Mouse (Mus musculus) layer of hippocampus, adult 2 months (tissue): ENCODE measurements around the gene Phf21a. TPM values are rescaled to one million over a fixed set of nuclear protein-coding genes. Genes with fewer than 3 reads are reported as not detected.
"Not testable (repeated sequence)": the region's sequence is repeated elsewhere in the genome, so short reads cannot be mapped to it uniquely, and the experiment has no call there.

Experiments used
- DNase-seq, 2 experiments: peaks; one replicate each; pipeline ENCODE4 v3.0.0; 2022; ENCODE audit warnings: low spot score in 2 of 2
- H3K27ac ChIP-seq: fragments of 200-600 bp; 2 replicates; pipeline ENCODE4 v1.8.1; 2022
- H3K4me3 ChIP-seq: fragments of 200-600 bp; 2 replicates; pipeline ENCODE4 v1.8.1; 2022; ENCODE audit warnings: mild to moderate bottlenecking
- CTCF ChIP-seq: fragments of 200-600 bp; conservative IDR thresholded peaks from 2 replicates; pipeline ENCODE4 v1.8.1; 2022; ENCODE audit warnings: antibody characterized with exemption, mild to moderate bottlenecking, moderate library complexity
- microRNA-seq, 2 experiments: library from miRNA; unstranded; fragments of <30 nt; microRNA quantifications; one replicate each; pipeline ENCODE4 v1.2.0; 2021
- total RNA-seq, 2 experiments: library from RNA; stranded (reverse); gene quantifications; 2 replicates each; pipeline ENCODE4 v1.2.3; 2021

Phf21a gene
- total RNA-seq, 2 experiments from 2014 or later, result 160 to 162 TPM

GRCm38 (mm10) chr2:92395535-92395934, 302.6 kb downstream of the Phf21a start:
- Histone ChIP-seq H3K4me3 (no peak overlapping the region), H3K27ac (no peak overlapping the region)
- TF ChIP-seq CTCF, result no peak
- no peak for DNase-seq

- Histone ChIP-seq H3K27ac (peak overlapping the region; percentile 48; the same call in 1 of the 2 replicates), H3K4me3 (no peak overlapping the region)
- DNase-seq, result no peak
- no peak for TF ChIP-seq CTCF
Measured at GRCm38 (mm10) chr2:92397436-92397835, 304.5 kb downstream of the Phf21a start.

- H3K4me3 ChIP-seq, DNase-seq, H3K27ac ChIP-seq: not testable (repeated sequence)
Measured at GRCm38 (mm10) chr2:92399877-92400276, 307.0 kb downstream of the Phf21a start.

GRCm38 (mm10) chr2:92400682-92401081, 307.8 kb downstream of the Phf21a start:
- Histone ChIP-seq H3K4me3 (peak overlapping the region; percentile 84), H3K27ac (peak overlapping the region; percentile 97)
- TF ChIP-seq CTCF, result no peak
- no peak for DNase-seq

GRCm38 (mm10) chr2:92401091-92401561, 308.2 kb downstream of the Phf21a start, which contains the start of gene Mapk8ip1:
Gene Mapk8ip1, minus strand, starts transcription at chr2:92401263.
- Histone ChIP-seq H3K27ac (peak within 1 kb of the TSS; percentile 97), H3K4me3 (peak within 1 kb of the TSS; percentile 84)
- DNase-seq, result no peak
- TF ChIP-seq CTCF, result no peak

GRCm38 (mm10) chr2:92402591-92403326, 309.8 kb downstream of the Phf21a start:
- DNase-seq, result no peak
- H3K4me3 ChIP-seq, result no peak overlapping the region
- TF ChIP-seq CTCF, result no peak
- H3K27ac ChIP-seq, result peak overlapping the region; percentile 90

GRCm38 (mm10) chr2:92403776-92404319, 310.9 kb downstream of the Phf21a start:
- peak overlapping the region; percentile 90 for H3K27ac ChIP-seq
- no peak for DNase-seq
- no peak for TF ChIP-seq CTCF
- H3K4me3 ChIP-seq, result no peak overlapping the region

GRCm38 (mm10) chr2:92404737-92405136, 311.8 kb downstream of the Phf21a start:
- TF ChIP-seq CTCF, result no peak
- Histone ChIP-seq H3K4me3 (no peak overlapping the region), H3K27ac (peak overlapping the region; percentile 62; the same call in 1 of the 2 replicates)
- no peak for DNase-seq

GRCm38 (mm10) chr2:92405687-92406086, 312.8 kb downstream of the Phf21a start:
- no peak for TF ChIP-seq CTCF
- no peak for DNase-seq
- H3K27ac ChIP-seq, result peak overlapping the region; percentile 62
- H3K4me3 ChIP-seq, result no peak overlapping the region

GRCm38 (mm10) chr2:92408309-92409045, 315.6 kb downstream of the Phf21a start:
- Histone ChIP-seq H3K4me3 (no peak overlapping the region), H3K27ac (peak overlapping the region; percentile 37; the same call in 1 of the 2 replicates)
- TF ChIP-seq CTCF, result no peak
- no peak for DNase-seq

GRCm38 (mm10) chr2:92411705-92412104, 318.8 kb downstream of the Phf21a start:
- peak overlapping the region; percentile 5; the same call in 1 of the 2 replicates for H3K27ac ChIP-seq
- no peak for DNase-seq
- H3K4me3 ChIP-seq, result no peak overlapping the region
- no peak for TF ChIP-seq CTCF

Small RNA genes lying within 50 kb of the gene (microRNA-seq; reads per million reads assigned to microRNA genes)
- gene Mir1955, result 4.2 to 6.8 reads per million in 2 experiments
- 0.64 to 4.8 reads per million in 2 experiments for gene Mir7000

Other genes with a start within 250 kb of the Phf21a start
- gene Chrm4, start 165.9 kb upstream of the Phf21a start, total RNA-seq, result 10 to 100 TPM; 22.1 to 26.0 TPM
- 10 to 100 TPM; 25.3 to 31.9 TPM for gene Mdk, start 160.8 kb upstream of the Phf21a start, total RNA-seq
- not detected for gene Gm9821, start 147.4 kb upstream of the Phf21a start, total RNA-seq
- 100 to 1,000 TPM; 513 to 526 TPM for gene Dgkz, start 117.3 kb upstream of the Phf21a start, total RNA-seq
- 1 to 10 TPM; 3.2 to 3.6 TPM for gene Creb3l1, start 68.6 kb upstream of the Phf21a start, total RNA-seq